In the genomic region with DNA sequence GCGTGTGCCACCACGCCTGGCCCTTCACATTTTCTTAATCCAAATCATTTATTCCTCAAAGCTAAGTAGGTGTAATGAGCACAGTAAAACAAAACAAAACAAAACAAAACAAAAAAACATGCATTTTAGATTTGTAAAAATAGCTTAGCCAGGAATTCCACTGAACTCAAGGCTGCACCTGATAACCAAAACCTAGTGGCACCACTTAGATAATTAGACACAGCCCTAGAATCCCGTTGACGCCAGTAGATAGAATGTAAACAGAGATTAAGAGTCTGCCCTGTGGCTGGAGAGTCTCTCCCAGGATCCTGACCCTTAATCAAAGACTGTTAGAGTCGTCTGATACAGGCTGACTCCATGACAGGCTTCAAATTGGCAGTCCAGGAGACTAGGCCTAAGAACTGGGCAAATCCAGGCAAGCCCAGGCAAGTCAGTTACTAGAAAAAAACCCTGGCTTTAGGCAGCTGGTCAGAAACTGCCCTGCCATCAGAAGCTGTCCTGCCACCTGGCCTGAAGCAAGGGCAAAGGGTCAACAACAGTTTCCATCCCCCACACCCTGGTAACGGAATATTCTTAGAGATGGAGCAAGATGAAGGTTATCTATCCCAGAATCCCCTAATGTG, we compare ENCODE assay signal across 13 mouse cellular contexts. TPM values are rescaled to one million over a fixed set of nuclear protein-coding genes. Genes with fewer than 3 reads are reported as not detected.
A peak's percentile ranks its signal among the peaks of the same experiment; 100 is the strongest.
DNase-seq lines count a peak whose midpoint lies in the region; ATAC-seq and TF ChIP-seq lines count a peak whose summit lies in the region.
"Had no signal": no experiment of that assay in that cellular context is flagged by ENCODE, and none has a peak within 500 bp of the region (broad histone marks: within the 10 kb centered on the region; RNA-seq: fewer than 3 reads in every experiment).

No protein-coding gene starts in this region.

- WGBS in stomach, postnatal 0 days: 65% methylated on average over 6 of the region's 6 CpGs

- H3K9ac ChIP-seq in stomach, postnatal 0 days (ENCODE audit: low read length): no peak overlapping the region
- H3K9ac ChIP-seq: embryonic facial prominence, embryonic 13.5 days had no signal

- H3K4me1 ChIP-seq in cortical plate, adult 2 months (ENCODE audit: control insufficient read depth, insufficient read depth, low read length): peaks cover 2% of the 10 kb centered on the region; the same call in 1 of the 2 replicates
- no peaks in the 10 kb centered on the region for H3K4me1 ChIP-seq in stomach, postnatal 0 days (replicated peaks; ENCODE audit: control insufficient read depth, insufficient read depth)

- peak overlapping the region; percentile 45; the same call in 1 of the 2 replicates for H3K4me3 ChIP-seq in cortical plate, adult 2 months (ENCODE audit: insufficient read depth, low read length)
- H3K4me3 ChIP-seq in myocyte: peak overlapping the region; percentile 37
- no peak overlapping the region for H3K4me3 ChIP-seq in stomach, postnatal 0 days (ENCODE audit: low read depth, low read length)

- H3ac ChIP-seq in myocyte (ENCODE audit: control insufficient read depth, insufficient read length): no peak overlapping the region

- no peaks in the 10 kb centered on the region for H3K9me3 ChIP-seq in stomach, postnatal 0 days (ENCODE audit: control insufficient read depth, low read length)
- H3K9me3 ChIP-seq: embryonic facial prominence, embryonic 13.5 days had no signal

- no peak for TF ChIP-seq POLR2A in cortical plate, adult 2 months (IDR thresholded peaks at IDR 0.05; ENCODE audit: extremely low read depth, insufficient read depth, low read length)
- TF ChIP-seq POLR2A in myocyte (IDR thresholded peaks at IDR 0.05; ENCODE audit: insufficient read length, low read depth): no peak

- TF ChIP-seq EP300 in stomach, postnatal 0 days (optimal IDR thresholded peaks at IDR 0.05): no peak

- no peak overlapping the region for H3K27ac ChIP-seq in cortical plate, adult 2 months (ENCODE audit: insufficient read depth, low read length)
- H3K27ac ChIP-seq in stomach, postnatal 0 days (replicated peaks): no peak overlapping the region

- H3K4me2 ChIP-seq in myocyte (ENCODE audit: low read depth): peak overlapping the region; percentile 75
- H3K4me2 ChIP-seq in stomach, postnatal 0 days (replicated peaks; ENCODE audit: low read depth): no peak overlapping the region

- H3K79me2 ChIP-seq in myocyte (ENCODE audit: control insufficient read depth, insufficient read depth): no peaks in the 10 kb centered on the region

- DNase-seq in cerebellum, postnatal 10 days: peak; percentile 6 to 11
- peak; percentile 5 for DNase-seq in lung, postnatal 36 days
- no peak for DNase-seq in lung, postnatal 10 days
- DNase-seq in stomach, postnatal 0 days (ENCODE audit: low spot score): no peak
- no peak for DNase-seq in spleen, postnatal 4 days (ENCODE audit: low spot score in 2 of 2)
- DNase-seq: adrenal gland, postnatal 14 days; gastrocnemius, postnatal 14 days had no signal

- no peak for ATAC-seq in cerebellum, adult (ENCODE audit: insufficient number of reproducible peaks, low FRiP score, low TSS enrichment)
- no peak for ATAC-seq in stomach, postnatal 0 days (ENCODE audit: low FRiP score, low TSS enrichment)

- H3K36me3 ChIP-seq in myocyte (ENCODE audit: control insufficient read depth, insufficient read depth): no peaks in the 10 kb centered on the region
- no peaks in the 10 kb centered on the region for H3K36me3 ChIP-seq in stomach, postnatal 0 days (ENCODE audit: control insufficient read depth, insufficient read depth, low read length)
- H3K36me3 ChIP-seq: embryonic facial prominence, embryonic 13.5 days had no signal

- TF ChIP-seq CTCF in cortical plate, adult 2 months (IDR thresholded peaks at IDR 0.05; ENCODE audit: extremely low read depth, insufficient read depth, low read length): no peak
- no peak for TF ChIP-seq CTCF in stomach, postnatal 0 days (IDR thresholded peaks at IDR 0.05; ENCODE audit: low read depth)

- H3K27me3 ChIP-seq in myocyte (ENCODE audit: control insufficient read depth, insufficient read depth, insufficient read length): peaks cover 10% of the 10 kb centered on the region
- H3K27me3 ChIP-seq in stomach, postnatal 0 days (ENCODE audit: control insufficient read depth, insufficient read depth, low read length): no peaks in the 10 kb centered on the region

TF ChIP-seq in myocyte, 11 proteins besides CTCF, POLR2A, EP300 and RAD21:
- no peak for TF ChIP-seq POLR2AphosphoS2 (IDR thresholded peaks at IDR 0.05; ENCODE audit: insufficient read length, low read depth)
- peak in 1 of 3 experiments; percentile 12 for TF ChIP-seq MYOG (IDR thresholded peaks at IDR 0.05; ENCODE audit: control insufficient read depth in 1 of 3, insufficient read depth in 1 of 3, insufficient read length in 2 of 3, low read depth in 2 of 3)
- no peak for TF ChIP-seq E2F4 (IDR thresholded peaks at IDR 0.05; ENCODE audit: insufficient read depth)
TF ChIP-seq in myocyte: peak in this region for 1.

RNA-seq across cellular contexts. Expression of a gene that starts 1.1 kb away (rescaled TPM):
- 96.9 and 98.0 TPM in 2 replicates for polyA plus RNA-seq in cortical plate, adult 2 months (2012; rRNA removed)
- 0.62 TPM for polyA plus RNA-seq in myocyte (2012; fragmentation: generic; extraction: Trizol)
- polyA plus RNA-seq in stomach, postnatal 0 days (2015; fragmentation: Nextera tagmentation; extraction: Ambion mirVana): 2.2 and 2.3 TPM in 2 replicates

RNA-seq across cellular contexts. Expression of a gene that starts 5.3 kb away (rescaled TPM):
- polyA plus RNA-seq in cortical plate, adult 2 months (2012; rRNA removed): 0.06 and 0.10 TPM in 2 replicates
- polyA plus RNA-seq in myocyte (2012; fragmentation: generic; extraction: Trizol): not detected
- not detected in 2 replicates for polyA plus RNA-seq in stomach, postnatal 0 days (2015; fragmentation: Nextera tagmentation; extraction: Ambion mirVana)
- polyA plus RNA-seq: embryonic facial prominence, embryonic 13.5 days; intestine, embryonic 14.5 days; midbrain, postnatal 0 days had no signal

RNA-seq across cellular contexts. Expression of a gene that starts 34.2 kb away (rescaled TPM):
- 113 and 123 TPM in 2 replicates for polyA plus RNA-seq in cortical plate, adult 2 months (2012; rRNA removed)
- not detected for polyA plus RNA-seq in myocyte (2012; fragmentation: generic; extraction: Trizol)
- polyA plus RNA-seq in stomach, postnatal 0 days (2015; fragmentation: Nextera tagmentation; extraction: Ambion mirVana): 4.7 and 6.1 TPM in 2 replicates

Comparison
In these comparisons a context has a peak if more than half of its experiments do, and no peak if none do; other contexts are left out.
1. DNase-seq: peak in cerebellum, postnatal 10 days (2 of 2) and lung, postnatal 36 days (single experiment); none in lung, postnatal 10 days (single experiment), stomach, postnatal 0 days (single experiment) and spleen, postnatal 4 days (0 of 2).
2. RNA of a gene that starts 1.1 kb away (polyA plus RNA-seq): 96.9 to 98.0 TPM in cortical plate, adult 2 months; 2.2 to 2.3 TPM in stomach, postnatal 0 days and 0.62 TPM in myocyte (single experiment); every median in the first group is over 10 times any median in the second.
3. RNA of a gene that starts 34.2 kb away (polyA plus RNA-seq): 113 to 123 TPM in cortical plate, adult 2 months; 4.7 to 6.1 TPM in stomach, postnatal 0 days and not detected in myocyte (single experiment); every median in the first group is over 10 times any median in the second.